Mouse (Mus musculus): ENCODE measurements around the gene Vmn1r155.
"Not testable (repeated sequence)": the region's sequence is repeated elsewhere in the genome, so short reads cannot be mapped to it uniquely, and the experiment has no call there.

Gene Vmn1r155

DNA sequence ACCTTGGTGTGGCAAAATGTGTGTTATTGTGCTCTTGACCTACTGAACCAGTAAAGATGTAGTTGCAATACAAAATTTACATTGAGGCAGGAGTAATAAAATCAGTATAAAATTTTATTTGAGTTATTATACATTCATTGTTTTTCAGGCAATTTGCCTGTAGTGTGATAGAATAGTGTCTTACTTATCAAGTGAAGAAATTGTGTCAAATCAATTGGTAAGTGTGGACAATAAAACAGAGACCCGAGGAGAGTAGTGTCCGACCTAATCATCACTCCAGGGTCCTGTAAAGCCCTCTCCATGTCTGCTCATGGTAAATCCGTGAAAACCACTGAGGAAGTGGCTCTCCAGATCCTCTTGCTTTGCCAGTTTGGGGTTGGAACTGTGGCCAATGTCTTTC, at the start of gene Vmn1r155:
Gene Vmn1r155 (plus strand): TSS at position 301 of the 400 bp plus-strand sequence.
- H3K27me3 ChIP-seq (ENCODE audit: control insufficient read depth, insufficient read depth, low read length, poor library complexity, severe bottlenecking); DNase-seq (ENCODE audit: low read depth, low spot score); H3K36me3 ChIP-seq (ENCODE audit: control insufficient read depth, insufficient read depth, low read length, poor library complexity, severe bottlenecking): not testable (repeated sequence)

DNA sequence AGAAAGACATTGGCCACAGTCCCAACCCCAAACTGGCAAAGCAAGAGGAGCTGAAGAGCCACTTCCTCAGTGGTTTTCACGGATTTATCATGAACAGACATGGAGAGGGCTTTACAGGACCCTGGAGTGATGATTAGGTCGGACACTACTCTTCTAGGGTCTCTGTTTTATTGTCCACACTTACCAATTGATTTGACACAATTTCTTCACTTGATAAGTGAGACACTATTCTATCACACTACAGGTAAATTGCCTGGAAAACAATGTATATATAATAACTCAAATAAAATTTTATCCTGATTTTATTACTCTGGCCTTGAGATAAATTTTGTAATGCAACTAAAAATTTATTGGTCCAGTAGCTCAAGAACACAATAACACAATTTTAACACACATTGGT, 34.4 kb downstream of the Vmn1r155 start, which contains the start of gene Gm8693:
Gene Gm8693 (minus strand): TSS at position 101 of the 400 bp plus-strand sequence.
- not testable (repeated sequence) for H3K27me3 ChIP-seq (ENCODE audit: control insufficient read depth, insufficient read depth, low read length, poor library complexity, severe bottlenecking); H3K36me3 ChIP-seq (ENCODE audit: control insufficient read depth, insufficient read depth, low read length, poor library complexity, severe bottlenecking); DNase-seq (ENCODE audit: low read depth, low spot score)

All from splenic B cell, adult 2 months (primary cell).